In genomic region chr11:108906590-108907254, GRCm38 (mm10) we compare ENCODE assay signal across 26 mouse cellular contexts. TPM values are rescaled to one million over a fixed set of nuclear protein-coding genes. Genes with fewer than 3 reads are reported as not detected.
DNase-seq lines count a peak whose midpoint lies in the region; ATAC-seq and TF ChIP-seq lines count a peak whose summit lies in the region.
"Had no signal": no experiment of that assay in that cellular context is flagged by ENCODE, and none has a peak within 500 bp of the region (broad histone marks: within the 10 kb centered on the region; RNA-seq: fewer than 3 reads in every experiment).

No protein-coding gene starts in this region.

- no peak overlapping the region for H3K4me2 ChIP-seq in intestine, embryonic 14.5 days (ENCODE audit: low read length)
- no peak overlapping the region for H3K4me2 ChIP-seq in intestine, postnatal 0 days (replicated peaks; ENCODE audit: low read depth)
- H3K4me2 ChIP-seq in limb, embryonic 12.5 days, result no peak overlapping the region
- H3K4me2 ChIP-seq: embryonic facial prominence, embryonic 12.5 days; embryonic facial prominence, embryonic 15.5 days; heart, embryonic 11.5 days; heart, embryonic 15.5 days; hindbrain, embryonic 14.5 days had no signal

- peaks cover 32% of the 10 kb centered on the region for H3K4me1 ChIP-seq in embryonic facial prominence, embryonic 10.5 days
- peaks cover 16% of the 10 kb centered on the region for H3K4me1 ChIP-seq in intestine, embryonic 14.5 days (replicated peaks; ENCODE audit: control insufficient read depth, insufficient read depth, low read length)
- H3K4me1 ChIP-seq in intestine, postnatal 0 days (replicated peaks; ENCODE audit: control insufficient read depth, insufficient read depth, low read length), result no peaks in the 10 kb centered on the region
- peaks cover 45% of the 10 kb centered on the region for H3K4me1 ChIP-seq in limb, embryonic 12.5 days (replicated peaks)
- no peaks in the 10 kb centered on the region for H3K4me1 ChIP-seq in kidney, adult 2 months (ENCODE audit: control insufficient read depth, insufficient read depth, low read length)

- 0 out of 2 replicates have a peak overlapping the region, but pooled peaks have one; percentile 2 for H3K27ac ChIP-seq in embryonic facial prominence, embryonic 10.5 days (replicated peaks)
- H3K27ac ChIP-seq in intestine, embryonic 14.5 days (ENCODE audit: low read depth), result no peak overlapping the region
- no peak overlapping the region for H3K27ac ChIP-seq in intestine, postnatal 0 days (ENCODE audit: low read depth, low read length)
- no peak overlapping the region for H3K27ac ChIP-seq in limb, embryonic 12.5 days
- H3K27ac ChIP-seq in kidney, adult 2 months (ENCODE audit: insufficient read depth, low read depth, low read length), result no peak overlapping the region
- H3K27ac ChIP-seq: embryonic facial prominence, embryonic 12.5 days; embryonic facial prominence, embryonic 15.5 days; gastrocnemius, adult 2 months; heart, embryonic 15.5 days; hindbrain, embryonic 14.5 days; hindbrain, postnatal 0 days had no signal

- no peaks in the 10 kb centered on the region for H3K36me3 ChIP-seq in embryonic facial prominence, embryonic 10.5 days (replicated peaks)
- H3K36me3 ChIP-seq in intestine, embryonic 14.5 days (ENCODE audit: control insufficient read depth, insufficient read depth, low read length), result no peaks in the 10 kb centered on the region
- H3K36me3 ChIP-seq in intestine, postnatal 0 days (ENCODE audit: control insufficient read depth, insufficient read depth), result no peaks in the 10 kb centered on the region
- H3K36me3 ChIP-seq in limb, embryonic 12.5 days, result no peaks in the 10 kb centered on the region
- no peaks in the 10 kb centered on the region for H3K36me3 ChIP-seq in kidney, adult 2 months (ENCODE audit: control insufficient read depth, insufficient read depth, low read length)
- H3K36me3 ChIP-seq: embryonic facial prominence, embryonic 12.5 days; embryonic facial prominence, embryonic 15.5 days; heart, embryonic 15.5 days had no signal

- no peak for TF ChIP-seq CTCF in intestine, postnatal 0 days (IDR thresholded peaks at IDR 0.05; ENCODE audit: low read depth)
- TF ChIP-seq CTCF in kidney, adult 2 months (conservative IDR thresholded peaks at IDR 0.05; ENCODE audit: insufficient read depth, insufficient read length, low read depth, low read length), result no peak

- no peak overlapping the region for H3K4me3 ChIP-seq in embryonic facial prominence, embryonic 10.5 days
- no peak overlapping the region for H3K4me3 ChIP-seq in intestine, embryonic 14.5 days (ENCODE audit: low read depth, low read length)
- no peak overlapping the region for H3K4me3 ChIP-seq in intestine, postnatal 0 days (ENCODE audit: low read depth, low read length)
- no peak overlapping the region for H3K4me3 ChIP-seq in limb, embryonic 12.5 days (replicated peaks)
- no peak overlapping the region for H3K4me3 ChIP-seq in kidney, adult 2 months (ENCODE audit: insufficient read depth, low read depth, low read length)
- H3K4me3 ChIP-seq: embryonic facial prominence, embryonic 12.5 days; embryonic facial prominence, embryonic 15.5 days; gastrocnemius, adult 2 months; heart, embryonic 15.5 days had no signal

- 75% methylated on average over 7 of the region's 7 CpGs for WGBS in embryonic facial prominence, embryonic 10.5 days
- 33% methylated on average over 7 of the region's 7 CpGs for WGBS in intestine, embryonic 14.5 days
- 26% methylated on average over 7 of the region's 7 CpGs for WGBS in intestine, postnatal 0 days
- 35% methylated on average over 7 of the region's 7 CpGs for WGBS in limb, embryonic 12.5 days
- WGBS in kidney, adult 2 months, result 76% methylated on average over 7 of the region's 7 CpGs

- TF ChIP-seq POLR2A in kidney, adult 2 months (IDR thresholded peaks at IDR 0.05; ENCODE audit: low read depth, low read length), result no peak

- H3K9ac ChIP-seq in intestine, embryonic 14.5 days (ENCODE audit: low read length), result no peak overlapping the region
- H3K9ac ChIP-seq in intestine, postnatal 0 days (ENCODE audit: low read depth, low read length), result no peak overlapping the region
- H3K9ac ChIP-seq in limb, embryonic 12.5 days (replicated peaks), result no peak overlapping the region
- H3K9ac ChIP-seq: embryonic facial prominence, embryonic 12.5 days; embryonic facial prominence, embryonic 15.5 days; forebrain, postnatal 0 days; heart, embryonic 15.5 days; hindbrain, embryonic 14.5 days had no signal

- H3K9me3 ChIP-seq in embryonic facial prominence, embryonic 10.5 days, result no peaks in the 10 kb centered on the region
- no peaks in the 10 kb centered on the region for H3K9me3 ChIP-seq in intestine, embryonic 14.5 days (ENCODE audit: control insufficient read depth, low read length)
- H3K9me3 ChIP-seq in intestine, postnatal 0 days (ENCODE audit: control insufficient read depth), result no peaks in the 10 kb centered on the region
- H3K9me3 ChIP-seq in limb, embryonic 12.5 days, result no peaks in the 10 kb centered on the region
- H3K9me3 ChIP-seq: embryonic facial prominence, embryonic 12.5 days; embryonic facial prominence, embryonic 15.5 days; heart, embryonic 15.5 days had no signal

- no peak for DNase-seq in embryonic facial prominence, embryonic 10.5 days (ENCODE audit: low spot score)
- DNase-seq in intestine, embryonic 14.5 days (ENCODE audit: low spot score), result no peak
- no peak for DNase-seq in cerebellum, postnatal 36 days
- DNase-seq in kidney, adult 2 months, result no peak
- DNase-seq in layer of hippocampus, adult 9-11 months, result no peak
- DNase-seq: adrenal gland, adult 2 months; adrenal gland, postnatal 25 days; cerebellum, adult 11-12 months; cerebellum, adult 8-10 months; cerebellum, postnatal 10 days; forebrain, postnatal 0 days; gastrocnemius, adult 2 months; gastrocnemius, postnatal 14 days; heart, adult 11 months; heart, postnatal 10 days; heart, postnatal 36 days had no signal

- peak; percentile 63 for ATAC-seq in intestine, embryonic 14.5 days (replicated peaks; ENCODE audit: low FRiP score, low TSS enrichment, low read depth)
- peak; percentile 84 for ATAC-seq in intestine, postnatal 0 days
- ATAC-seq in limb, embryonic 12.5 days (ENCODE audit: insufficient number of reproducible peaks, insufficient read depth, low FRiP score, low TSS enrichment, low read depth), result peak; percentile 9; the same call in 1 of the 2 replicates
- ATAC-seq: CD4-positive, CD25-positive, alpha-beta regulatory T cell, adult 4 months; forebrain, embryonic 14.5 days; forebrain, postnatal 0 days; hindbrain, postnatal 0 days had no signal

- peaks cover 48% of the 10 kb centered on the region for H3K27me3 ChIP-seq in embryonic facial prominence, embryonic 10.5 days (replicated peaks; ENCODE audit: low read depth, poor library complexity, severe bottlenecking)
- H3K27me3 ChIP-seq in intestine, embryonic 14.5 days (replicated peaks; ENCODE audit: control insufficient read depth, insufficient read depth, low read length), result 0 out of 2 replicates have a peak, but pooled peaks cover 4% of the 10 kb centered on the region
- H3K27me3 ChIP-seq in intestine, postnatal 0 days (replicated peaks; ENCODE audit: control insufficient read depth, insufficient read depth, low read length), result no peaks in the 10 kb centered on the region
- peaks cover 13% of the 10 kb centered on the region for H3K27me3 ChIP-seq in limb, embryonic 12.5 days
- no peaks in the 10 kb centered on the region for H3K27me3 ChIP-seq in kidney, adult 2 months (replicated peaks; ENCODE audit: control insufficient read depth, insufficient read depth, low read length)

RNA-seq across cellular contexts. Expression of gene Axin2, which starts 13.4 kb away (rescaled TPM):
- polyA plus RNA-seq in embryonic facial prominence, embryonic 10.5 days (2016; fragmentation: Nextera tagmentation; extraction: Ambion mirVana), result 12.7 and 15.3 TPM in 2 replicates
- polyA plus RNA-seq in intestine, embryonic 14.5 days (2014; fragmentation: Nextera tagmentation; extraction: Ambion mirVana), result 6.5 and 8.0 TPM in 2 replicates
- 3.1 and 3.8 TPM in 2 replicates for polyA plus RNA-seq in intestine, postnatal 0 days (2015; fragmentation: Nextera tagmentation; extraction: Ambion mirVana)
- polyA plus RNA-seq in limb, embryonic 12.5 days (2016; fragmentation: Nextera tagmentation; extraction: Ambion mirVana), result 19.6 and 20.2 TPM in 2 replicates
- polyA plus RNA-seq in kidney, adult 2 months (2012; rRNA removed), result 2.7 and 3.1 TPM in 2 replicates

Comparison
In these comparisons a context has a peak if more than half of its experiments do, and no peak if none do; other contexts are left out.
1. ATAC-seq: peak in every context shown above with its lines; median percentile 84 in intestine, postnatal 0 days; 63 in intestine, embryonic 14.5 days; 9 in limb, embryonic 12.5 days.